Mouse (Mus musculus): ENCODE data around the gene Abca6. TPM values are rescaled to one million over a fixed set of nuclear protein-coding genes. Genes with fewer than 3 reads are reported as not detected.

The Abca6 gene
- polyA plus RNA-seq, 1 experiment from 2014 or later = 2.3 TPM

DNA sequence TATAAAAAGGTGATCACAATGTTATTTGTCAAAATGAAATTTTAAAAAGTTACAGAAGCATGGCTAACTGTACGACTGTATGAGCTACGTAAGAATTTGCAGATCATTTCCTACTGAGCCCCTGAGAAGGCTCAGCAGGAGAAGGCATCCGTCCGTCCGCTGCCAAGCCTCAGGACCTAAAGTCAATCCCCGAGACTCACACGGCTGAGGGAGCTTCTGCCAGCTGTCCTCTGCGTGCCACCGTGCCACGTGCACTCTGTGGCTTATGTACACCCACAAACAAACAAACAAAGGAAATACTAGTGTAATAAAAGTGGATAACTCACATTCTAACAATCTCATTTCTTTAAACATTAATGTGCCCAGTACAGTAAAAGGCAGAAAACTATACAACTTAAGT lies 33.3 kb upstream of the Abca6 start:
- 63% methylated on average over 10 of the region's 10 CpGs for WGBS
- H3K27ac ChIP-seq (ENCODE audit: low read length) = no peak overlapping the region
- no peak for ATAC-seq

DNA sequence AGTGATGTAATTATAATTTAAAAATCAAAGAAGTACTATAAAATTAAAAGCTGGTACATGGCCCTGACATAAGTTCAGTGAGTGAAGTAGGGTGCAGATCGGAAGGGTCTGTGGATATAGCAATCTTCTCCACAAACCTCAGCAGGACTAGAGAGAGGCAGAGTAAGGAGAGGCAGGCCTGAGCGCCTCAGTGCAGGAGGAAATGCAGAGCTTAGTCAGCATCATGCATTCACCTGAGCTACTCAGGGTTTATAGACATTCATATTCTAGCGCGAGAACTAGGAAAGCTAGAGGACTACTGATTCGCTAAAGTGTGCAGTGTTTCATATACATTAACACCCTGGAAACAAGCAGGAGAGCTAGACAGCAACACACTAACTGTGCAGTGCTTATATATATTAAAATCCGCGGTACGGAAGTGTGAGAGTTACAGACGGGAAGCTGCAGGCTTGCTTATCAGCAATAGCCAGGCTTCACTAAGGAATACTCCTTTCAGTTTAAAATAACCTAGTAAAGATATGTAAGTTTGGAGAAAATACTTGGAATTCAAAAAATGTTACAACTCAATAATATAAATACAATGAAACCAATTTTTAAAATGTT lies 32.7 kb upstream of the Abca6 start:
- Histone ChIP-seq H3K4me2 (replicated peaks; ENCODE audit: low read depth, low read length) (no peak overlapping the region), H3K9ac (replicated peaks; ENCODE audit: low read depth) (no peak overlapping the region), H3K9me3 (ENCODE audit: low read length) (no peaks in the 10 kb centered on the region), H3K4me1 (ENCODE audit: insufficient read depth, low read depth, low read length) (no peaks in the 10 kb centered on the region), H3K27ac (ENCODE audit: low read length) (no peak overlapping the region), H3K27me3 (replicated peaks; ENCODE audit: insufficient read depth, low read length) (no peaks in the 10 kb centered on the region), H3K4me3 (ENCODE audit: low read depth, low read length) (no peak overlapping the region), H3K36me3 (ENCODE audit: insufficient read depth, low read length) (no peaks in the 10 kb centered on the region)
- no peak for TF ChIP-seq EP300 (IDR thresholded peaks at IDR 0.05)
- no peak for TF ChIP-seq CTCF (IDR thresholded peaks at IDR 0.05)
- WGBS = 74% methylated on average over 9 of the region's 9 CpGs
- ATAC-seq (no peak), DNase-seq (ENCODE audit: low spot score) (no peak)

More for the DNA sequence above, 33.3 kb upstream of the Abca6 start:
- Histone ChIP-seq H3K27me3 (replicated peaks; ENCODE audit: insufficient read depth, low read length) (no peaks in the 10 kb centered on the region), H3K9ac (replicated peaks; ENCODE audit: low read depth) (no peak overlapping the region), H3K4me1 (ENCODE audit: insufficient read depth, low read depth, low read length) (no peaks in the 10 kb centered on the region), H3K36me3 (ENCODE audit: insufficient read depth, low read length) (no peaks in the 10 kb centered on the region), H3K4me2 (replicated peaks; ENCODE audit: low read depth, low read length) (no peak overlapping the region), H3K4me3 (ENCODE audit: low read depth, low read length) (no peak overlapping the region), H3K9me3 (ENCODE audit: low read length) (no peaks in the 10 kb centered on the region)
- DNase-seq (ENCODE audit: low spot score) = no peak
- TF ChIP-seq CTCF (IDR thresholded peaks at IDR 0.05) (no peak), EP300 (IDR thresholded peaks at IDR 0.05) (no peak)

DNA sequence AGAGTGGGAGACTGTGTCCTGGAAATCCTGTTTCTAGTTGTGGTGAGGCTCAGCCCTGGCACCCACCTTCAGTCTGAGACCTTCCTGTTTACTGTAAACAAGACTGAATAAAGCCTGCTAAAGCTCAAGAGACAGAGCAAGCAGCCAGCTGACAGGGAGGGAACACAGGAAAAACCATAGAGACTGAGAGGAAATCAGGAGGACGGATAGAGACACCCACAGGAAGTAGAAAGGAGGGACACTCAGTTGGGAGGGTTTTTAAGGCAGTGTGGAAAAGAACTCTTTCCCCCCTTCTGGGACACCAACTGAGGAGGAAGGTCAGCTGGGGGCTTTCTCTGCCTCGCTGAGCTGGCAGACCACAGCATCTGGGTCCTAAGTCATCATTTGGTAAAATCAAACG lies 23.2 kb upstream of the Abca6 start:
- Histone ChIP-seq H3K4me2 (replicated peaks; ENCODE audit: low read depth, low read length) (no peak overlapping the region), H3K27me3 (replicated peaks; ENCODE audit: insufficient read depth, low read length) (no peaks in the 10 kb centered on the region), H3K4me1 (ENCODE audit: insufficient read depth, low read depth, low read length) (no peaks in the 10 kb centered on the region), H3K9ac (replicated peaks; ENCODE audit: low read depth) (no peak overlapping the region), H3K9me3 (ENCODE audit: low read length) (no peaks in the 10 kb centered on the region), H3K4me3 (ENCODE audit: low read depth, low read length) (no peak overlapping the region), H3K36me3 (ENCODE audit: insufficient read depth, low read length) (no peaks in the 10 kb centered on the region), H3K27ac (ENCODE audit: low read length) (no peak overlapping the region)
- no peak for TF ChIP-seq EP300 (IDR thresholded peaks at IDR 0.05)
- no peak for TF ChIP-seq CTCF (IDR thresholded peaks at IDR 0.05)
- ATAC-seq (no peak; the same call in 1 of the 2 replicates), DNase-seq (ENCODE audit: low spot score) (peak; percentile 60)
- WGBS = 53% methylated on average over 3 of the region's 3 CpGs

DNA sequence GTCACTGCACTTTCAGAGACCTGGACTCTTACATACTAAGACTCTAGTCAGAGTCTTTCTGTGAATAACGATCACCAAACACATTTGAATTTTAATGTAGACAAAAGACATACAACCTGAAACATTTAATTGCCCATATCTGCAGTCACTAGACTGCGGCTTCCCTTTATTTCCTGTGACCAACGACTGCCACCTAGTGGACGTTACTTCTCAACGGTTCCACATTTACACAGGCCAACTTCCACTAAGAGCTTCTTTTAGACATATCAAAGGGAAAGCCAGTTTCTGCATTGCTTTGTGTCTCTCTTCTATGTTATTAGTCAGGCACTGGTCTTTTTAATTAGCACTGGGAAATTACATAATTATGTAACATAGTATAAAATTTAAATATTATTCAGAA lies 20.2 kb upstream of the Abca6 start:
- TF ChIP-seq CTCF (IDR thresholded peaks at IDR 0.05) (peak; percentile 82), EP300 (IDR thresholded peaks at IDR 0.05) (no peak)
- DNase-seq (ENCODE audit: low spot score) (peak; percentile 85), ATAC-seq (0 out of 2 replicates have a peak, but pooled peaks have one; percentile 37)
- no peak overlapping the region for H3K27ac ChIP-seq (ENCODE audit: low read length)
- no peaks in the 10 kb centered on the region for H3K27me3 ChIP-seq (replicated peaks; ENCODE audit: insufficient read depth, low read length)
- WGBS = 5% methylated on average over 5 of the region's 5 CpGs
- H3K9ac ChIP-seq (replicated peaks; ENCODE audit: low read depth) = no peak overlapping the region
- no peaks in the 10 kb centered on the region for H3K36me3 ChIP-seq (ENCODE audit: insufficient read depth, low read length)
- H3K4me3 ChIP-seq (ENCODE audit: low read depth, low read length) = no peak overlapping the region
- H3K9me3 ChIP-seq (ENCODE audit: low read length) = no peaks in the 10 kb centered on the region
- H3K4me2 ChIP-seq (replicated peaks; ENCODE audit: low read depth, low read length) = no peak overlapping the region
- H3K4me1 ChIP-seq (ENCODE audit: insufficient read depth, low read depth, low read length) = no peaks in the 10 kb centered on the region

- peak; percentile 77 for ATAC-seq
- no peak overlapping the region for H3K4me3 ChIP-seq (ENCODE audit: low read depth, low read length)
- WGBS = 35% methylated on average over 8 of the region's 8 CpGs
- H3K27me3 ChIP-seq (replicated peaks; ENCODE audit: insufficient read depth, low read length) = no peaks in the 10 kb centered on the region
- DNase-seq (ENCODE audit: low spot score) = peak; percentile 93
- TF ChIP-seq CTCF (IDR thresholded peaks at IDR 0.05) (peak; percentile 99), EP300 (IDR thresholded peaks at IDR 0.05) (no peak)
- H3K4me1 ChIP-seq (ENCODE audit: insufficient read depth, low read depth, low read length) = no peaks in the 10 kb centered on the region
- H3K36me3 ChIP-seq (ENCODE audit: insufficient read depth, low read length) = no peaks in the 10 kb centered on the region
- no peak overlapping the region for H3K9ac ChIP-seq (replicated peaks; ENCODE audit: low read depth)
- no peak overlapping the region for H3K4me2 ChIP-seq (replicated peaks; ENCODE audit: low read depth, low read length)
- H3K27ac ChIP-seq (ENCODE audit: low read length) = no peak overlapping the region
- no peaks in the 10 kb centered on the region for H3K9me3 ChIP-seq (ENCODE audit: low read length)
These were observed 16.8 kb upstream of the Abca6 start for GRCm38 (mm10) chr11:110268244-110268844.

GRCm38 (mm10) chr11:110267232-110267631 lies 15.7 kb upstream of the Abca6 start:
- H3K4me2 ChIP-seq (replicated peaks; ENCODE audit: low read depth, low read length) = no peak overlapping the region

More at GRCm38 (mm10) chr11:110267232-110267631, 15.7 kb upstream of the Abca6 start:
- Histone ChIP-seq H3K36me3 (ENCODE audit: insufficient read depth, low read length) (no peaks in the 10 kb centered on the region), H3K27ac (ENCODE audit: low read length) (no peak overlapping the region), H3K4me3 (ENCODE audit: low read depth, low read length) (no peak overlapping the region), H3K4me1 (ENCODE audit: insufficient read depth, low read depth, low read length) (no peaks in the 10 kb centered on the region), H3K9me3 (ENCODE audit: low read length) (no peaks in the 10 kb centered on the region), H3K9ac (replicated peaks; ENCODE audit: low read depth) (no peak overlapping the region), H3K27me3 (replicated peaks; ENCODE audit: insufficient read depth, low read length) (no peaks in the 10 kb centered on the region)
- ATAC-seq (no peak), DNase-seq (ENCODE audit: low spot score) (no peak)
- TF ChIP-seq CTCF (IDR thresholded peaks at IDR 0.05) (no peak), EP300 (IDR thresholded peaks at IDR 0.05) (no peak)
- 88% methylated on average over 6 of the region's 6 CpGs for WGBS

Data from lung, postnatal 0 days (tissue).